Mouse (Mus musculus): ENCODE data around the gene Nudcd3. TPM values are rescaled to one million over a fixed set of nuclear protein-coding genes. Genes with fewer than 3 reads are reported as not detected.

Gene Nudcd3
- polyA plus RNA-seq, 1 experiment: 96.0 TPM

DNA sequence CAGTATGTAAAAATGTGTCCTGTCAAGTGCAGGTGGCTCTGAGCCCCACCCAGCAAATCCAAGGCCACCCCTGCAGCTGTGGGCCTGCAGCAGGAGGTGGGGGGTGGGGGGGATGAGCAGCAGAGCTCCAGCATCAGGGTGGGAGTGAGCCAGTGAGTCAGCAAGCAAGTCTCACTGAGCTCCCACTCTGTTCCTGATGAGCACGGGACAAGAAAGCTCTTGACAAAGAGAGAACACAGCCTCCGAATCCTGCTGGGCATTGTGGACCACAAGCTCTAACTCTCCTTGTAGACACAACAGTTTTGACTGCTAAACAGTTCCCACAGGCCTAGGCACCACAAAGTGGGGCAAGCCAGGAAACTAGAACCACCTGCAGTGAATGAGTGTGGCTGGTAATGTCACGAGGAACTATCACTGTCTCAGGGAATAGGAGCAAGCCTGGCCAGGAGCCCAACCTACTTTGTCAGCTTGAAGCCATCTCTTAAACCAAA is 46.0 kb downstream of the Nudcd3 start:
- no peak for TF ChIP-seq POLR2A (IDR thresholded peaks at IDR 0.05; ENCODE audit: borderline replicate concordance, insufficient read depth, low read length)
- TF ChIP-seq CTCF (IDR thresholded peaks at IDR 0.05; ENCODE audit: borderline replicate concordance, insufficient read depth, low read depth, low read length): no peak
- peaks cover 17% of the 10 kb centered on the region for H3K4me1 ChIP-seq (ENCODE audit: control insufficient read depth, insufficient read depth, low read length)
- H3K27me3 ChIP-seq (ENCODE audit: control insufficient read depth, insufficient read depth, low read length): no peaks in the 10 kb centered on the region
- H3K27ac ChIP-seq (ENCODE audit: insufficient read depth, low read length): no peak overlapping the region
- H3K4me3 ChIP-seq (replicated peaks; ENCODE audit: insufficient read depth, low read depth, low read length): no peak overlapping the region
- peak; percentile 43 to 53 for DNase-seq
- 35% methylated on average over 3 of the region's 3 CpGs for WGBS

GRCm38 (mm10) chr11:6152864-6153263 is 47.4 kb downstream of the Nudcd3 start:
- H3K27me3 ChIP-seq (ENCODE audit: control insufficient read depth, insufficient read depth, low read length): no peaks in the 10 kb centered on the region
- TF ChIP-seq CTCF (IDR thresholded peaks at IDR 0.05; ENCODE audit: borderline replicate concordance, insufficient read depth, low read depth, low read length): no peak
- TF ChIP-seq POLR2A (IDR thresholded peaks at IDR 0.05; ENCODE audit: borderline replicate concordance, insufficient read depth, low read length): no peak
- no peak overlapping the region for H3K4me3 ChIP-seq (replicated peaks; ENCODE audit: insufficient read depth, low read depth, low read length)
- no peak for DNase-seq
- peaks cover 17% of the 10 kb centered on the region for H3K4me1 ChIP-seq (ENCODE audit: control insufficient read depth, insufficient read depth, low read length)
- no peak overlapping the region for H3K27ac ChIP-seq (ENCODE audit: insufficient read depth, low read length)
- 90% methylated on average over 4 of the region's 4 CpGs for WGBS

- TF ChIP-seq POLR2A (IDR thresholded peaks at IDR 0.05; ENCODE audit: borderline replicate concordance, insufficient read depth, low read length) (no peak), CTCF (IDR thresholded peaks at IDR 0.05; ENCODE audit: borderline replicate concordance, insufficient read depth, low read depth, low read length) (no peak)
- H3K27ac ChIP-seq (ENCODE audit: insufficient read depth, low read length): no peak overlapping the region
- DNase-seq: no peak
- WGBS: 84% methylated on average over 7 of the region's 7 CpGs
- H3K4me3 ChIP-seq (replicated peaks; ENCODE audit: insufficient read depth, low read depth, low read length): no peak overlapping the region
- no peaks in the 10 kb centered on the region for H3K27me3 ChIP-seq (ENCODE audit: control insufficient read depth, insufficient read depth, low read length)
- no peaks in the 10 kb centered on the region for H3K4me1 ChIP-seq (ENCODE audit: control insufficient read depth, insufficient read depth, low read length)
Observed at GRCm38 (mm10) chr11:6138233-6138950, 61.8 kb downstream of the Nudcd3 start.

DNA sequence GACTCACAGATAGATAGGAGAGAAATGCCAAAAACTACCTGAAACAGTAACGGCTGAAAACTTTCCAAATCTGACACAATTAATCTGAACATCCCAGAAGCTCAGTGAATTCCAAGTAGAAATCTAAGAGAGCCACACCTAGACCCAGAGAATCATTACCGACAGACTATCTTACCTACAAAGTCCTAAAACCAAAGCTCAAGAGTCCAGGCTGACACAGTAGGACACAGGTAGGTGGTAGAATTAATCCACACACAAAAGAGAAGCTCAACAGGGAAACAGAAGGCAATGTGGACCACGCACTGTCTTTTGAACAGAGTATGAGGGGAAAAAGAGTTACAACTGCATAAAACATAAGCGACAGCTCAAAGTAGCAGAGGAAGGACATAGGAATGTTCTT is 67.3 kb downstream of the Nudcd3 start:
- DNase-seq: no peak
- Histone ChIP-seq H3K27ac (ENCODE audit: insufficient read depth, low read length) (no peak overlapping the region), H3K27me3 (ENCODE audit: control insufficient read depth, insufficient read depth, low read length) (no peaks in the 10 kb centered on the region), H3K4me3 (replicated peaks; ENCODE audit: insufficient read depth, low read depth, low read length) (no peak overlapping the region), H3K4me1 (ENCODE audit: control insufficient read depth, insufficient read depth, low read length) (no peaks in the 10 kb centered on the region)
- 91% methylated on average over 4 of the region's 4 CpGs for WGBS
- TF ChIP-seq CTCF (IDR thresholded peaks at IDR 0.05; ENCODE audit: borderline replicate concordance, insufficient read depth, low read depth, low read length) (no peak), POLR2A (IDR thresholded peaks at IDR 0.05; ENCODE audit: borderline replicate concordance, insufficient read depth, low read length) (no peak)

DNA sequence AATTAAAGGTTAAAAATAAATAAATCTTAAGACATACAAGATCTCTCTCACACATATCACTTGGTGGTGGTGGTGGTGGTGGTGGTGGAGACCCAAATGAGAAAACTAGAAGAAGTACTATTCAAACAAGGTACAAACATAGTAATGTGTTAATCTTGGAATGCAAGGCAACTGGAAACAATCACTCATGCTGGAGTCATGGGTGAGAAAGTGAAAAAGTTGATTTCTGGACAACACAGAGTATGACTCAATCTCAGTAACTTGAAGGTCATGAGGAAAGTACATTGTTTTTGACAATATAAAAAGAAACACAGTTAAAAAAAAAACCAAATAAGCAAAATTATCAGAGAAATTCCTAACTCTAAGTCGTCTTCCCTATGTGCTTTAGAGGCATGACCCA is 69.6 kb downstream of the Nudcd3 start:
- Histone ChIP-seq H3K4me3 (replicated peaks; ENCODE audit: insufficient read depth, low read depth, low read length) (no peak overlapping the region), H3K27me3 (ENCODE audit: control insufficient read depth, insufficient read depth, low read length) (no peaks in the 10 kb centered on the region), H3K27ac (ENCODE audit: insufficient read depth, low read length) (no peak overlapping the region), H3K4me1 (ENCODE audit: control insufficient read depth, insufficient read depth, low read length) (no peaks in the 10 kb centered on the region)
- 100% methylated on average over 1 of the region's 1 CpGs for WGBS
- TF ChIP-seq POLR2A (IDR thresholded peaks at IDR 0.05; ENCODE audit: borderline replicate concordance, insufficient read depth, low read length) (no peak), CTCF (IDR thresholded peaks at IDR 0.05; ENCODE audit: borderline replicate concordance, insufficient read depth, low read depth, low read length) (no peak)
- DNase-seq: no peak

DNA sequence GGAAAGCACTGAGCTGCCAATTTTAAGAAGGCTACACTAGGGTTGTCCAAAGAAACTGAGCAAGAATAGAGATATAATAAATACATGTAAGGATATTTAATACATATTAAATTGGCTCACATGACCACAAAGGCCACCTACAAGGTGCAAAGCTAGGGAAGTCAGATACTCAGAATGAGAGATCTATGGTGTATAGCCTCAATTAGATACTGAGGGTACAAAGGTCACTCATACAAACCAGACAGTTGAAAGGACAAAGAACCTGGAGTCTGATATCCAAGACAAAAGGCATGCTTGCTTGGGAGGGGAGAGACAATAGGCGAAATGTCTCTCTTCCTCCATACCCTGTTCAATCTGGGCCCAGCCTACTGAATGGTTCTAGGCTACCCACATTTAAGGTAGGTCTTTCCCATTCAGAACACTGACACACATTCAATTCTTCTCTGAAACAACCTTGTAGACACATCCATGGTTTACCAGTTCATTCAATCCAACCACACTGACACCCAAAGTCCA is 76.6 kb downstream of the Nudcd3 start:
- H3K27me3 ChIP-seq (ENCODE audit: control insufficient read depth, insufficient read depth, low read length): no peaks in the 10 kb centered on the region
- no peak overlapping the region for H3K27ac ChIP-seq (ENCODE audit: insufficient read depth, low read length)
- no peak for TF ChIP-seq POLR2A (IDR thresholded peaks at IDR 0.05; ENCODE audit: borderline replicate concordance, insufficient read depth, low read length)
- no peak for TF ChIP-seq CTCF (IDR thresholded peaks at IDR 0.05; ENCODE audit: borderline replicate concordance, insufficient read depth, low read depth, low read length)
- peaks cover 34% of the 10 kb centered on the region for H3K4me1 ChIP-seq (ENCODE audit: control insufficient read depth, insufficient read depth, low read length)
- 95% methylated on average over 1 of the region's 1 CpGs for WGBS
- no peak for DNase-seq
- H3K4me3 ChIP-seq (replicated peaks; ENCODE audit: insufficient read depth, low read depth, low read length): no peak overlapping the region

DNA sequence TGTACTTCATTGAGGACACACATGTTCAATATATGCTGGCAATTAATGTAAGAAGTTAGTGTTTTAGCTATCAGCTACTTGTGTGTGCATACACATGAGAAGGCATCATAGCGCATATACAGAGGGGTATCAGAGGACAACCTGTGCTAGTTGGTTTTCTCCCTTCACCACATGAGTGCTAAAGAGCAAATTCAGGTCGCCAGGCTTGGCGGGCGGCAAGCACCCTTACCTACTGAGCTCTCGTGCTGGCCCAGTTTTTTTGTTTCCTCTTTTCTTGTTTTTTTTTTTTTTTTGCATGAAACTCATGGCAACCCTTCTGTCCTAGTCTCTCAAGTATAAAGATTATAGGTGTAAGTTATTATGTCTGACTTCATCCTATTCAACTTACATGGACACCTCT is 77.6 kb downstream of the Nudcd3 start:
- TF ChIP-seq POLR2A (IDR thresholded peaks at IDR 0.05; ENCODE audit: borderline replicate concordance, insufficient read depth, low read length): no peak
- TF ChIP-seq CTCF (IDR thresholded peaks at IDR 0.05; ENCODE audit: borderline replicate concordance, insufficient read depth, low read depth, low read length): no peak
- 56% methylated on average over 5 of the region's 5 CpGs for WGBS

DNA sequence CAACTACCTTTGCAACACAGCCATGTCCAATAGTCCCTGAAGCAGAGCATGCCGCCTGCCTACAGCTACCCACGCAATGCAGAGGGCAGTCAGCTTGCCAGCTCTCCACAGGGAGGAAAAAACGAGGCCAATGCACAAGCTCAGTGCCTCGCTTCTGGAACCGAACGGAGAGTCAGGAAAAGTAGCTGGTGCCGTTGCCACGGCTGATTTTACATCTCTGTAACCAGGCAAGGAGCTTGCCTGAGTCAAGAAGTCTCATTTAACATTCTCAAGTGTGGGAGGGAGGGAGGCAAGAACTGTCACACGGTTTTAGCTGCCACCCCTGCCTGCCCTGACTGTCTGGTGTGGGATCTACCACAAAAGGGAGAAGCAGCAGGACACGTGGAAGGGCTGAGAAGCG is 79.6 kb downstream of the Nudcd3 start:
- DNase-seq: peak; percentile 98
- peak overlapping the region; percentile 14 for H3K4me3 ChIP-seq (replicated peaks; ENCODE audit: insufficient read depth, low read depth, low read length)
- H3K27ac ChIP-seq (ENCODE audit: insufficient read depth, low read length): peak overlapping the region; percentile 98
- H3K4me1 ChIP-seq (ENCODE audit: control insufficient read depth, insufficient read depth, low read length): peaks cover 42% of the 10 kb centered on the region
- no peaks in the 10 kb centered on the region for H3K27me3 ChIP-seq (ENCODE audit: control insufficient read depth, insufficient read depth, low read length)
- WGBS: 8% methylated on average over 11 of the region's 11 CpGs
- TF ChIP-seq CTCF (IDR thresholded peaks at IDR 0.05; ENCODE audit: borderline replicate concordance, insufficient read depth, low read depth, low read length): no peak
- TF ChIP-seq POLR2A (IDR thresholded peaks at IDR 0.05; ENCODE audit: borderline replicate concordance, insufficient read depth, low read length): peak; percentile 63; the same call in 1 of the 2 replicates

More for the DNA sequence above, 77.6 kb downstream of the Nudcd3 start:
- H3K4me1 ChIP-seq (ENCODE audit: control insufficient read depth, insufficient read depth, low read length): peaks cover 42% of the 10 kb centered on the region
- H3K27me3 ChIP-seq (ENCODE audit: control insufficient read depth, insufficient read depth, low read length): no peaks in the 10 kb centered on the region
- no peak overlapping the region for H3K4me3 ChIP-seq (replicated peaks; ENCODE audit: insufficient read depth, low read depth, low read length)
- no peak overlapping the region for H3K27ac ChIP-seq (ENCODE audit: insufficient read depth, low read length)
- DNase-seq: no peak

Data from cerebellum, adult 2 months (tissue).